Mouse (Mus musculus) 3134 (cell line): ENCODE data around the gene Naaladl2.
"Not testable (repeated sequence)": the region's sequence is repeated elsewhere in the genome, so short reads cannot be mapped to it uniquely, and the experiment has no call there.

Experiments used
- DNase-seq: peaks from one replicate; pipeline ENCODE4 v3.0.0-alpha.2; 2011; ENCODE audit warnings: low spot score; ENCODE audit not compliant: insufficient read length; ENCODE audit errors: extremely low read depth

Naaladl2 gene

GRCm38 (mm10) chr3:24391737-24392136 lies 752.3 kb downstream of the Naaladl2 start:
- no peak for DNase-seq

GRCm38 (mm10) chr3:24391311-24391710 lies 752.8 kb downstream of the Naaladl2 start:
- no peak for DNase-seq

- no peak for DNase-seq
Measured at GRCm38 (mm10) chr3:24355010-24355409, 789.1 kb downstream of the Naaladl2 start.

- DNase-seq: peak; percentile 1
Measured at GRCm38 (mm10) chr3:24321489-24322405, 822.3 kb downstream of the Naaladl2 start.

- DNase-seq: no peak
Measured at GRCm38 (mm10) chr3:24314658-24315297, 829.3 kb downstream of the Naaladl2 start.

GRCm38 (mm10) chr3:24225418-24225817 lies 918.6 kb downstream of the Naaladl2 start:
- no peak for DNase-seq

- DNase-seq: no peak
Measured at GRCm38 (mm10) chr3:24217476-24217875, 926.6 kb downstream of the Naaladl2 start.

- DNase-seq: no peak
Measured at GRCm38 (mm10) chr3:24166531-24166930, 977.5 kb downstream of the Naaladl2 start.

GRCm38 (mm10) chr3:24163992-24164391 lies 980.1 kb downstream of the Naaladl2 start:
- DNase-seq: no peak

- not testable (repeated sequence) for DNase-seq
Measured at GRCm38 (mm10) chr3:24151086-24151815, 992.8 kb downstream of the Naaladl2 start.

GRCm38 (mm10) chr3:24142808-24143207 lies 1001.3 kb downstream of the Naaladl2 start:
- DNase-seq: no peak

- no peak for DNase-seq
Measured at GRCm38 (mm10) chr3:24138002-24138401, 1006.1 kb downstream of the Naaladl2 start.

- DNase-seq: no peak
Measured at GRCm38 (mm10) chr3:24126200-24126599, 1017.9 kb downstream of the Naaladl2 start.

- DNase-seq: no peak
Measured at GRCm38 (mm10) chr3:24124034-24124433, 1020.0 kb downstream of the Naaladl2 start.

GRCm38 (mm10) chr3:24118136-24118535 lies 1025.9 kb downstream of the Naaladl2 start:
- no peak for DNase-seq

- no peak for DNase-seq
Measured at GRCm38 (mm10) chr3:24114849-24115248, 1029.2 kb downstream of the Naaladl2 start.

- DNase-seq: no peak
Measured at GRCm38 (mm10) chr3:24113360-24113759, 1030.7 kb downstream of the Naaladl2 start.

GRCm38 (mm10) chr3:24106391-24106790 lies 1037.7 kb downstream of the Naaladl2 start:
- DNase-seq: no peak

GRCm38 (mm10) chr3:24079761-24080160 lies 1064.3 kb downstream of the Naaladl2 start:
- no peak for DNase-seq

GRCm38 (mm10) chr3:24071169-24071797 lies 1072.8 kb downstream of the Naaladl2 start:
- DNase-seq: no peak
